Mouse (Mus musculus) stomach, postnatal 0 days (tissue): ENCODE results near the gene Synpo2l.

Experiments
- CTCF ChIP-seq: IDR thresholded peaks from 2 replicates; pipeline ENCODE4 v1.5.1; 2016; ENCODE audit warnings: antibody characterized with exemption, low read depth, mild to moderate bottlenecking, moderate library complexity
- EP300 ChIP-seq: optimal IDR thresholded peaks from 2 replicates; pipeline ENCODE3; 2016; ENCODE audit warnings: antibody characterized with exemption

DNA sequence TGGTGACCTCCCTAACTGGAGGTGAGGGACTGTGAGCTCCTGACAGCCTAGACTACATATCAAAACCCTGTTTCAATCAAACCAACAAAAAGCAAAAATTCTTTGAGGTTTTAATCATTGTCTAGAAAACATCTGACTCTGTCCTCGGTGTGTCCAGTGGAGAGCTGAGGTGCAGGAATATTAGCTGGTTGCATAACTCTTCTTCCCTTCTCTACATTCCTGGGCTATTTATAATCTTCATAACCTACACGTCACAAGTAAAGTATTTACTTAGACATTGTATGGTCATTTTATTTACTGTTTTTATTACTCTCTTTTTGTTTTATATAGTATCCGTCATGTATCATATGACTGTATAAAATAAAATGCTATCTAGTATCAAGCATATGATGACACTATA, 58.6 kb downstream of the Synpo2l start:
- TF ChIP-seq CTCF (no peak), EP300 (no peak)
